Mouse (Mus musculus): ENCODE data around the gene Pan3. TPM values are rescaled to one million over a fixed set of nuclear protein-coding genes. Genes with fewer than 3 reads are reported as not detected.
A peak's percentile ranks its signal among the peaks of the same experiment; 100 is the strongest.

Pan3 gene
- polyA plus RNA-seq, 1 experiment from 2014 or later: 50.3 TPM

- no peaks in the 10 kb centered on the region for H3K36me3 ChIP-seq
- no peak overlapping the region for H3K27ac ChIP-seq
- H3K9me3 ChIP-seq: no peaks in the 10 kb centered on the region
- no peaks in the 10 kb centered on the region; the same call in 1 of the 2 replicates for H3K4me1 ChIP-seq (replicated peaks)
- WGBS: 91% methylated on average over 2 of the region's 2 CpGs
- no peak for DNase-seq (ENCODE audit: low spot score)
- H3K4me3 ChIP-seq: no peak overlapping the region
- H3K27me3 ChIP-seq (ENCODE audit: insufficient read depth, poor library complexity, severe bottlenecking): no peaks in the 10 kb centered on the region
Measured at GRCm38 (mm10) chr5:147495961-147496360, 66.0 kb downstream of the Pan3 start.

- Histone ChIP-seq H3K27me3 (ENCODE audit: insufficient read depth, poor library complexity, severe bottlenecking) (no peaks in the 10 kb centered on the region), H3K27ac (no peak overlapping the region), H3K36me3 (no peaks in the 10 kb centered on the region), H3K9me3 (no peaks in the 10 kb centered on the region), H3K4me1 (replicated peaks) (no peaks in the 10 kb centered on the region; the same call in 1 of the 2 replicates), H3K4me3 (no peak overlapping the region)
- no peak for DNase-seq (ENCODE audit: low spot score)
- 90% methylated on average over 4 of the region's 4 CpGs for WGBS
Measured at GRCm38 (mm10) chr5:147496921-147497320, 67.0 kb downstream of the Pan3 start.

- WGBS: 71% methylated on average over 3 of the region's 3 CpGs
- H3K4me3 ChIP-seq: no peak overlapping the region
- H3K36me3 ChIP-seq: no peaks in the 10 kb centered on the region
- H3K4me1 ChIP-seq (replicated peaks): no peaks in the 10 kb centered on the region
- no peaks in the 10 kb centered on the region for H3K27me3 ChIP-seq (ENCODE audit: insufficient read depth, poor library complexity, severe bottlenecking)
- H3K27ac ChIP-seq: no peak overlapping the region
- no peaks in the 10 kb centered on the region for H3K9me3 ChIP-seq
- no peak for DNase-seq (ENCODE audit: low spot score)
Measured at GRCm38 (mm10) chr5:147497714-147498113, 67.8 kb downstream of the Pan3 start.

GRCm38 (mm10) chr5:147501456-147501998 lies 71.6 kb downstream of the Pan3 start:
- no peaks in the 10 kb centered on the region for H3K36me3 ChIP-seq
- H3K27ac ChIP-seq: no peak overlapping the region
- WGBS: 85% methylated on average over 2 of the region's 2 CpGs
- no peaks in the 10 kb centered on the region for H3K4me1 ChIP-seq (replicated peaks)
- no peaks in the 10 kb centered on the region for H3K27me3 ChIP-seq (ENCODE audit: insufficient read depth, poor library complexity, severe bottlenecking)
- no peak for DNase-seq (ENCODE audit: low spot score)
- H3K9me3 ChIP-seq: no peaks in the 10 kb centered on the region
- no peak overlapping the region for H3K4me3 ChIP-seq

- Histone ChIP-seq H3K4me1 (replicated peaks) (no peaks in the 10 kb centered on the region), H3K27ac (no peak overlapping the region), H3K9me3 (no peaks in the 10 kb centered on the region), H3K4me3 (no peak overlapping the region), H3K27me3 (ENCODE audit: insufficient read depth, poor library complexity, severe bottlenecking) (no peaks in the 10 kb centered on the region), H3K36me3 (no peaks in the 10 kb centered on the region)
- DNase-seq (ENCODE audit: low spot score): no peak
- 84% methylated on average over 2 of the region's 2 CpGs for WGBS
Measured at GRCm38 (mm10) chr5:147502921-147503320, 73.0 kb downstream of the Pan3 start.

- no peaks in the 10 kb centered on the region for H3K9me3 ChIP-seq
- H3K4me3 ChIP-seq: no peak overlapping the region
- no peaks in the 10 kb centered on the region for H3K27me3 ChIP-seq (ENCODE audit: insufficient read depth, poor library complexity, severe bottlenecking)
- H3K4me1 ChIP-seq (replicated peaks): no peaks in the 10 kb centered on the region
- H3K27ac ChIP-seq: no peak overlapping the region
- 0 out of 2 replicates have a peak, but pooled peaks cover 3% of the 10 kb centered on the region for H3K36me3 ChIP-seq
- no peak for DNase-seq (ENCODE audit: low spot score)
- 95% methylated on average over 9 of the region's 9 CpGs for WGBS
Measured at GRCm38 (mm10) chr5:147511350-147511749, 81.4 kb downstream of the Pan3 start.

GRCm38 (mm10) chr5:147527006-147527405 lies 97.0 kb downstream of the Pan3 start:
- DNase-seq (ENCODE audit: low spot score): no peak
- Histone ChIP-seq H3K36me3 (peaks cover 86% of the 10 kb centered on the region), H3K27me3 (ENCODE audit: insufficient read depth, poor library complexity, severe bottlenecking) (no peaks in the 10 kb centered on the region), H3K27ac (no peak overlapping the region), H3K9me3 (no peaks in the 10 kb centered on the region), H3K4me1 (replicated peaks) (no peaks in the 10 kb centered on the region), H3K4me3 (no peak overlapping the region)
- WGBS: 96% methylated on average over 6 of the region's 6 CpGs

- H3K36me3 ChIP-seq: peaks cover 81% of the 10 kb centered on the region
- no peaks in the 10 kb centered on the region for H3K4me1 ChIP-seq (replicated peaks)
Measured at GRCm38 (mm10) chr5:147527788-147528187, 97.8 kb downstream of the Pan3 start.

GRCm38 (mm10) chr5:147532031-147532430 lies 102.1 kb downstream of the Pan3 start:
- H3K27me3 ChIP-seq (ENCODE audit: insufficient read depth, poor library complexity, severe bottlenecking): no peaks in the 10 kb centered on the region
- H3K9me3 ChIP-seq: no peaks in the 10 kb centered on the region
- H3K27ac ChIP-seq: no peak overlapping the region
- DNase-seq (ENCODE audit: low spot score): no peak
- peaks cover 74% of the 10 kb centered on the region for H3K36me3 ChIP-seq
- no peak overlapping the region for H3K4me3 ChIP-seq
- whole genome bisulfite sequencing: 96% methylated on average over 6 of the region's 6 CpGs
- H3K4me1 ChIP-seq (replicated peaks): no peaks in the 10 kb centered on the region

More at GRCm38 (mm10) chr5:147527788-147528187, 97.8 kb downstream of the Pan3 start:
- WGBS: 95% methylated on average over 3 of the region's 3 CpGs
- no peak overlapping the region for H3K4me3 ChIP-seq
- no peak for DNase-seq (ENCODE audit: low spot score)
- no peaks in the 10 kb centered on the region for H3K27me3 ChIP-seq (ENCODE audit: insufficient read depth, poor library complexity, severe bottlenecking)
- H3K9me3 ChIP-seq: no peaks in the 10 kb centered on the region
- H3K27ac ChIP-seq: no peak overlapping the region

GRCm38 (mm10) chr5:147539409-147539808 lies 109.4 kb downstream of the Pan3 start:
- WGBS: 96% methylated on average over 4 of the region's 4 CpGs
- no peak overlapping the region for H3K27ac ChIP-seq
- no peak for DNase-seq (ENCODE audit: low spot score)
- no peaks in the 10 kb centered on the region for H3K9me3 ChIP-seq
- H3K36me3 ChIP-seq: peaks cover 81% of the 10 kb centered on the region
- no peak overlapping the region for H3K4me3 ChIP-seq
- H3K4me1 ChIP-seq (replicated peaks): no peaks in the 10 kb centered on the region
- no peaks in the 10 kb centered on the region for H3K27me3 ChIP-seq (ENCODE audit: insufficient read depth, poor library complexity, severe bottlenecking)

- Histone ChIP-seq H3K9me3 (no peaks in the 10 kb centered on the region), H3K4me1 (replicated peaks) (no peaks in the 10 kb centered on the region), H3K27ac (no peak overlapping the region), H3K27me3 (ENCODE audit: insufficient read depth, poor library complexity, severe bottlenecking) (no peaks in the 10 kb centered on the region), H3K4me3 (no peak overlapping the region), H3K36me3 (peaks cover 83% of the 10 kb centered on the region)
- 91% methylated on average over 4 of the region's 4 CpGs for WGBS
- DNase-seq (ENCODE audit: low spot score): no peak
Measured at GRCm38 (mm10) chr5:147539815-147540214, 109.9 kb downstream of the Pan3 start.

GRCm38 (mm10) chr5:147542291-147542690 lies 112.3 kb downstream of the Pan3 start:
- Histone ChIP-seq H3K36me3 (peaks cover 86% of the 10 kb centered on the region), H3K4me1 (replicated peaks) (no peaks in the 10 kb centered on the region), H3K9me3 (no peaks in the 10 kb centered on the region), H3K4me3 (no peak overlapping the region), H3K27ac (no peak overlapping the region), H3K27me3 (ENCODE audit: insufficient read depth, poor library complexity, severe bottlenecking) (no peaks in the 10 kb centered on the region)
- DNase-seq (ENCODE audit: low spot score): no peak
- WGBS: 89% methylated on average over 6 of the region's 6 CpGs

- H3K36me3 ChIP-seq: peaks cover 82% of the 10 kb centered on the region
- no peaks in the 10 kb centered on the region for H3K27me3 ChIP-seq (ENCODE audit: insufficient read depth, poor library complexity, severe bottlenecking)
- H3K9me3 ChIP-seq: no peaks in the 10 kb centered on the region
- 71% methylated on average over 11 of the region's 11 CpGs for WGBS
- H3K27ac ChIP-seq: no peak overlapping the region
- DNase-seq (ENCODE audit: low spot score): peak; percentile 20
- no peaks in the 10 kb centered on the region for H3K4me1 ChIP-seq (replicated peaks)
- no peak overlapping the region for H3K4me3 ChIP-seq
Measured at GRCm38 (mm10) chr5:147545731-147546241, 115.8 kb downstream of the Pan3 start.

Measured in hindbrain, embryonic 10.5 days (tissue).